Mouse (Mus musculus) G1E (cell line): ENCODE data around the gene Gm49369. TPM values are rescaled to one million over a fixed set of nuclear protein-coding genes. Genes with fewer than 3 reads are reported as not detected.

ENCODE experiments used
- ATAC-seq: 2 replicates; pipeline ENCODE4 v1.8.0; 2016; ENCODE audit warnings: mild to moderate bottlenecking; ENCODE audit not compliant: insufficient number of reproducible peaks, poor library complexity, low FRiP score, severe bottlenecking; ENCODE audit errors: extremely low read depth
- DNase-seq: peaks from one replicate; pipeline ENCODE4 v3.0.0; 2012; ENCODE audit warnings: low spot score
- H3K27me3 ChIP-seq: 2 replicates; pipeline ENCODE4 v1.6.1; 2012; ENCODE audit warnings: mild to moderate bottlenecking, low read length, inconsistent platforms; ENCODE audit not compliant: insufficient read depth
- H3K36me3 ChIP-seq: replicated peaks from 2 replicates; pipeline ENCODE3; 2012; ENCODE audit warnings: mild to moderate bottlenecking, inconsistent platforms
- H3K4me1 ChIP-seq: 2 replicates; pipeline ENCODE4 v1.6.1; 2012; ENCODE audit warnings: low read depth, low read length, inconsistent platforms, mixed read lengths; ENCODE audit not compliant: insufficient read depth
- H3K4me3 ChIP-seq: 2 replicates; pipeline ENCODE4 v1.5.1; 2012; ENCODE audit warnings: low read depth, mild to moderate bottlenecking, inconsistent platforms, low read length, moderate library complexity, mixed read lengths
- H3K9me3 ChIP-seq: replicated peaks from 2 replicates; pipeline ENCODE4 v1.6.1; 2012; ENCODE audit warnings: inconsistent platforms
- CTCF ChIP-seq: IDR thresholded peaks from 2 replicates; pipeline ENCODE4 v1.5.1; 2012; ENCODE audit warnings: low read depth, low read length, inconsistent platforms, mixed read lengths
- GATA1 ChIP-seq: IDR thresholded peaks from 2 replicates; pipeline ENCODE4 v1.6.1; 2012; ENCODE audit warnings: borderline replicate concordance, low read length, inconsistent platforms, mixed read lengths
- GATA2 ChIP-seq: IDR thresholded peaks from 2 replicates; pipeline ENCODE4 v1.6.1; 2012; ENCODE audit warnings: low read depth, low read length, inconsistent platforms, borderline replicate concordance
- POLR2AphosphoS5 ChIP-seq: IDR thresholded peaks from 2 replicates; pipeline ENCODE4 v1.6.1; 2012; ENCODE audit warnings: low read depth, low read length, inconsistent platforms; ENCODE audit not compliant: insufficient replicate concordance
- TAL1 ChIP-seq: conservative IDR thresholded peaks from 2 replicates; pipeline ENCODE4 v1.6.1; 2012; ENCODE audit warnings: low read depth, low read length, inconsistent platforms, mixed read lengths
- polyA plus RNA-seq: library from polyadenylated mRNA; stranded (reverse); fragments of >175 nt; gene quantifications from 2 replicates; pipeline ENCODE4 v1.2.3, GENCODE M21; 2012
- total RNA-seq, 2 experiments: library from RNA; stranded (forward) in 1 of 2; stranded (reverse) in 1 of 2; fragments of 200-1000 nt in 1 of 2; fragments of >200 nt in 1 of 2; fragmentation: Nextera tagmentation in 1 of 2; gene quantifications; 2 replicates each; pipeline ENCODE4 v1.2.3; 2014 to 2017

Gm49369 gene
- total and polyA plus RNA-seq, 3 experiments = 43.6 to 246 TPM; not detected in 1

DNA sequence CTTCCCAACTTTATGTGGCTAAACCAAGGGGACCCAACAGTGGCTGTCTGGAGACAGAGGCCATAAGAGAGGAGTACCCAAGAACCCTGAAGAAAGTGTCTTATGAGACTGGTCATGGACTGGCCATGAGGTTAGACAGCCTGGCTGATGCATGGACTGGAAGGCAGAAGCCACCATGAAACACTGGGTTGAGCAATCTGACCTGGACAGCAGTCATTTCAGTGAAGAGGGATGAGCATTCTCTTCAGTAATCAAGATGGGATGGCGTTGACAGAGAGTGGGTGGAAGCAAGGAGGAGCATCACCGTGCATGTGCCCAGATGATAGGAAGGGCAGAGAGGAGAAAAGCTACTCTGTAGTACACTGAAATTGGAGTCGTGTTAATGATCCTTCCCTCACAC, 8.6 kb upstream of the Gm49369 start:
- no peak overlapping the region for H3K4me3 ChIP-seq
- no peak for ATAC-seq
- no peaks in the 10 kb centered on the region for H3K9me3 ChIP-seq
- H3K36me3 ChIP-seq = peaks cover 8% of the 10 kb centered on the region
- TF ChIP-seq CTCF (no peak), TAL1 (no peak), GATA1 (no peak), POLR2AphosphoS5 (no peak), GATA2 (no peak)
- H3K27me3 ChIP-seq = no peaks in the 10 kb centered on the region
- DNase-seq = no peak
- H3K4me1 ChIP-seq = peaks cover 92% of the 10 kb centered on the region

GRCm38 (mm10) chr7:142389961-142390650, 7.6 kb upstream of the Gm49369 start:
- H3K4me3 ChIP-seq = no peak overlapping the region
- no peak for ATAC-seq
- no peaks in the 10 kb centered on the region for H3K9me3 ChIP-seq
- peaks cover 92% of the 10 kb centered on the region for H3K4me1 ChIP-seq
- peaks cover 18% of the 10 kb centered on the region for H3K36me3 ChIP-seq
- no peak for DNase-seq
- TF ChIP-seq GATA2 (no peak), TAL1 (no peak), GATA1 (no peak), CTCF (no peak), POLR2AphosphoS5 (no peak)
- H3K27me3 ChIP-seq = no peaks in the 10 kb centered on the region

- TF ChIP-seq GATA2 (no peak), POLR2AphosphoS5 (no peak), CTCF (no peak), GATA1 (no peak), TAL1 (no peak)
- no peaks in the 10 kb centered on the region for H3K27me3 ChIP-seq
- H3K4me1 ChIP-seq = peaks cover 92% of the 10 kb centered on the region
- DNase-seq = no peak
- ATAC-seq = no peak
- no peaks in the 10 kb centered on the region for H3K9me3 ChIP-seq
- peaks cover 32% of the 10 kb centered on the region for H3K36me3 ChIP-seq
- no peak overlapping the region for H3K4me3 ChIP-seq
Observed at GRCm38 (mm10) chr7:142388740-142389139, 6.3 kb upstream of the Gm49369 start.

GRCm38 (mm10) chr7:142388198-142388597, 5.7 kb upstream of the Gm49369 start:
- H3K36me3 ChIP-seq = peaks cover 37% of the 10 kb centered on the region
- peaks cover 92% of the 10 kb centered on the region for H3K4me1 ChIP-seq
- ATAC-seq = no peak
- TF ChIP-seq CTCF = no peak
- no peak for TF ChIP-seq GATA1
- TF ChIP-seq GATA2 = no peak
- no peak for TF ChIP-seq POLR2AphosphoS5
- no peak for TF ChIP-seq TAL1
- no peaks in the 10 kb centered on the region for H3K9me3 ChIP-seq
- H3K4me3 ChIP-seq = peak overlapping the region; percentile 81; the same call in 1 of the 2 replicates
- no peaks in the 10 kb centered on the region for H3K27me3 ChIP-seq
- no peak for DNase-seq

GRCm38 (mm10) chr7:142387419-142388148, 5.1 kb upstream of the Gm49369 start, which contains the start of gene Ctsd:
Ctsd (minus strand) TSS chr7:142388038.
- no peaks in the 10 kb centered on the region for H3K27me3 ChIP-seq

GRCm38 (mm10) chr7:142386621-142387201, 4.2 kb upstream of the Gm49369 start:
- ATAC-seq (no peak), DNase-seq (peak; percentile 45)
- no peak for TF ChIP-seq GATA2
- Histone ChIP-seq H3K4me3 (peak overlapping the region; percentile 81), H3K4me1 (peaks cover 92% of the 10 kb centered on the region), H3K9me3 (no peaks in the 10 kb centered on the region), H3K27me3 (no peaks in the 10 kb centered on the region), H3K36me3 (peaks cover 52% of the 10 kb centered on the region)

More at GRCm38 (mm10) chr7:142387419-142388148, 5.1 kb upstream of the Gm49369 start, which contains the start of gene Ctsd:
- DNase-seq (peak; percentile 90), ATAC-seq (peak; percentile 89)
- Histone ChIP-seq H3K4me1 (peaks cover 92% of the 10 kb centered on the region), H3K9me3 (no peaks in the 10 kb centered on the region), H3K4me3 (peak within 1 kb of the TSS; percentile 81), H3K36me3 (peaks cover 43% of the 10 kb centered on the region)
- TF ChIP-seq TAL1 = no peak
- TF ChIP-seq GATA2 = no peak
- no peak for TF ChIP-seq POLR2AphosphoS5
- no peak for TF ChIP-seq CTCF
- TF ChIP-seq GATA1 = no peak
